Mouse (Mus musculus) limb, embryonic 11.5 days (tissue): ENCODE measurements around the gene Elmod3. TPM values are rescaled to one million over a fixed set of nuclear protein-coding genes. Genes with fewer than 3 reads are reported as not detected.

Experiments
- ATAC-seq: fragments of 200-750 bp; cut with Nextera tagmentation; 2 replicates; pipeline ENCODE4 v1.8.0; 2017; ENCODE audit warnings: low read depth; ENCODE audit not compliant: insufficient number of reproducible peaks, low FRiP score, low TSS enrichment
- DNase-seq: peaks from one replicate; pipeline ENCODE4 v3.0.0-alpha.2; 2015; ENCODE audit warnings: low spot score
- H3K27ac ChIP-seq: fragments of 300-500 bp; sonication (generic); replicated peaks from 2 replicates; pipeline ENCODE4 v1.5.1; 2014; ENCODE audit warnings: low read depth, mild to moderate bottlenecking, low read length
- H3K27me3 ChIP-seq: fragments of 300-500 bp; sonication (generic); 2 replicates; pipeline ENCODE4 v1.6.1; 2014; ENCODE audit warnings: mild to moderate bottlenecking, low read length, mixed read lengths; ENCODE audit not compliant: control insufficient read depth, insufficient read depth
- H3K36me3 ChIP-seq: fragments of 300-500 bp; sonication (generic); 2 replicates; pipeline ENCODE4 v1.6.1; 2014; ENCODE audit warnings: mild to moderate bottlenecking, low read length, moderate library complexity, mixed read lengths; ENCODE audit not compliant: control insufficient read depth, insufficient read depth
- H3K4me1 ChIP-seq: fragments of 300-500 bp; sonication (generic); 2 replicates; pipeline ENCODE4 v1.6.1; 2014; ENCODE audit warnings: low read length, mixed read lengths; ENCODE audit not compliant: control insufficient read depth, insufficient read depth
- H3K4me2 ChIP-seq: fragments of 300-500 bp; sonication (generic); 2 replicates; pipeline ENCODE4 v1.6.1; 2014; ENCODE audit warnings: low read depth, mild to moderate bottlenecking, moderate library complexity; ENCODE audit not compliant: severe bottlenecking
- H3K4me3 ChIP-seq: fragments of 300-500 bp; sonication (generic); 2 replicates; pipeline ENCODE4 v1.5.1; 2014; ENCODE audit warnings: low read depth, low read length
- H3K9ac ChIP-seq: fragments of 300-500 bp; sonication (generic); 2 replicates; pipeline ENCODE4 v1.6.1; 2014; ENCODE audit warnings: mild to moderate bottlenecking, low read length
- H3K9me3 ChIP-seq: fragments of 300-500 bp; sonication (generic); 2 replicates; pipeline ENCODE4 v1.6.1; 2016; ENCODE audit warnings: low read length; ENCODE audit not compliant: control insufficient read depth
- WGBS: fragments of 180-500 bp; shearing (Covaris S2); extraction: QIAGEN DNeasy Blood & Tissue Kit; methylation state at CpG from one replicate; pipeline ENCODE4 v1.1.7; 2014; 5-methylcytosine and 5-hydroxymethylcytosine counted together
- polyA plus RNA-seq: library from polyadenylated mRNA; unstranded; fragments of >200 nt; fragmentation: Nextera tagmentation; extraction: Ambion mirVana; gene quantifications from 2 replicates; pipeline ENCODE4 v1.2.1, GENCODE M21; 2014

The Elmod3 gene
- polyA plus RNA-seq, 1 experiment from 2014 or later = 15.8 TPM

DNA sequence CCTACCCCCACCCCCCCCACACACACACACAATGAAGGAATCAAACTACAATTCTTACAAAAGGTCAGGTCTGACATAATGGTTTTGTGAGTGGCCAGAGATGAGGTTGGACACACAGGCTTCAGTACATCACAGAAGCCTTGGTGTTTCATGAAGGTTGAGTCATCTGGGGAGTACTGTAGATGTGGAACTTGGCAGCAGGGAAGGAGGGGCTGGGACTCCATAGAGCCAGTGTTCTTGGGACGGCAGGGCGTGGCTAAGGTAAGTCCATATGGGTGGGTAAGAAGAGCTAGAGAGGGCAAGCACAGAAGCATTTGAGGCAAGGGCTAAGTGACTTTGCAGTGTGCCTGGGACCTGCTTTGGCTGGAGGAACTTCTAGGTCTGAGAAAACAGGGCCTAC lies 5.9 kb upstream of the Elmod3 start:
- no peak overlapping the region for H3K27ac ChIP-seq
- no peak overlapping the region for H3K9ac ChIP-seq
- no peak overlapping the region for H3K4me3 ChIP-seq
- ATAC-seq = no peak
- no peaks in the 10 kb centered on the region for H3K4me1 ChIP-seq
- H3K4me2 ChIP-seq = no peak overlapping the region
- no peaks in the 10 kb centered on the region for H3K9me3 ChIP-seq
- H3K27me3 ChIP-seq = no peaks in the 10 kb centered on the region
- H3K36me3 ChIP-seq = peaks cover 14% of the 10 kb centered on the region
- WGBS = 81% methylated on average over 2 of the region's 2 CpGs
- DNase-seq = no peak

- Histone ChIP-seq H3K4me3 (no peak overlapping the region), H3K9ac (no peak overlapping the region), H3K27ac (no peak overlapping the region), H3K27me3 (no peaks in the 10 kb centered on the region), H3K9me3 (no peaks in the 10 kb centered on the region), H3K36me3 (peaks cover 7% of the 10 kb centered on the region), H3K4me1 (peaks cover 5% of the 10 kb centered on the region; the same call in 1 of the 2 replicates), H3K4me2 (no peak overlapping the region)
- no peak for ATAC-seq
- DNase-seq = peak; percentile 87
- WGBS = 59% methylated on average over 1 of the region's 1 CpGs
Measured at GRCm38 (mm10) chr6:72601732-72602131, 3.5 kb upstream of the Elmod3 start.

- no peaks in the 10 kb centered on the region for H3K27me3 ChIP-seq
- WGBS = 86% methylated on average over 12 of the region's 12 CpGs
- DNase-seq = no peak
Measured at GRCm38 (mm10) chr6:72600771-72601170, 2.6 kb upstream of the Elmod3 start.

GRCm38 (mm10) chr6:72600216-72600615 lies 2.0 kb upstream of the Elmod3 start:
- H3K4me2 ChIP-seq = no peak overlapping the region
- DNase-seq (no peak), ATAC-seq (no peak)
- H3K9me3 ChIP-seq = no peaks in the 10 kb centered on the region
- H3K9ac ChIP-seq = no peak overlapping the region
- no peaks in the 10 kb centered on the region for H3K27me3 ChIP-seq
- whole genome bisulfite sequencing = 84% methylated on average over 6 of the region's 6 CpGs
- no peak overlapping the region for H3K27ac ChIP-seq
- H3K4me3 ChIP-seq = no peak overlapping the region
- peaks cover 5% of the 10 kb centered on the region; the same call in 1 of the 2 replicates for H3K4me1 ChIP-seq
- no peaks in the 10 kb centered on the region; the same call in 1 of the 2 replicates for H3K36me3 ChIP-seq

More at GRCm38 (mm10) chr6:72600771-72601170, 2.6 kb upstream of the Elmod3 start:
- no peak overlapping the region for H3K4me3 ChIP-seq
- no peak overlapping the region for H3K4me2 ChIP-seq
- no peak for ATAC-seq
- no peak overlapping the region for H3K9ac ChIP-seq
- H3K9me3 ChIP-seq = no peaks in the 10 kb centered on the region
- H3K27ac ChIP-seq = no peak overlapping the region
- peaks cover 2% of the 10 kb centered on the region; the same call in 1 of the 2 replicates for H3K36me3 ChIP-seq
- H3K4me1 ChIP-seq = peaks cover 5% of the 10 kb centered on the region; the same call in 1 of the 2 replicates

- Histone ChIP-seq H3K36me3 (no peaks in the 10 kb centered on the region), H3K9ac (peak overlapping the region; percentile 66), H3K4me2 (peak overlapping the region; percentile 65), H3K27ac (no peak overlapping the region), H3K27me3 (no peaks in the 10 kb centered on the region), H3K4me3 (peak overlapping the region; percentile 51), H3K9me3 (no peaks in the 10 kb centered on the region), H3K4me1 (peaks cover 5% of the 10 kb centered on the region; the same call in 1 of the 2 replicates)
- 55% methylated on average over 12 of the region's 12 CpGs for WGBS
- no peak for DNase-seq
- no peak for ATAC-seq
Measured at GRCm38 (mm10) chr6:72598791-72599557, 761 bp upstream of the Elmod3 start.

DNA sequence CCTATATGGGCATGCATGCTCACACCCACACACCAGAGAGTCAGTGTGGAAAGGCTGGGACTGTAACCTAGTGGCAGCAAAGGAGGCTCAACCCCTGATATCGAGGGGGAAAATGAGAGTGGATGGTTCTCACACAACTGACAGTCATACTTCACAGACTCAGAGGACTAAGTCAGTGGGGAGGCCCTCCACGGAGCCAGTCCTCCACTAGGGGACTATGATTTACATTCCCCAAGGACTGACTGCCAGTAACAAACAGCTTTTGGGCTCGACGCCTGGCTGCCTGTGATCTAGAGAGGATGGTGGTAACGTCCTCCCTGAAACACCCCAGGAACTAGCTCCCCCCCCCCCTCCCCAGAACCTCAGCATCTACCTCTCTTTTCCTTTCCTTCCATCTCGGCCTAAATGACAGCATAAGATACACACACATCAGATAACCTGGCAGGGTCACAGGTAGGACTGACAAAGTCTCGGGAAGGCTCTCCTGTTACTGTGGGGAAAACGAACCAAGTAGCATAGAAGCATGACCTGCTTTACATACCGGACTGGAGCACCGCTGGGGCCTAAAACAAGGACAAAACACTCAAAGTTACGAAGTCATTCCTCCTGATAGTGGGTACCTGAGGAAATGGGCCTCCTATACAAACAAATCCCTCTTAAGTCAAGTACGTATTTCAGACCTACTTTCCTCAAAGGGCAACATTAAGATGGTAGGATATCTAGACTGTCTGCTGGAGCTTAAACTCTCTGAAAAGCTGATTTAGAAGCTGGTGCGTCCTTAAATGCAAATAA lies 934 bp downstream of the Elmod3 start:
- no peak overlapping the region for H3K27ac ChIP-seq
- no peaks in the 10 kb centered on the region for H3K36me3 ChIP-seq
- peak overlapping the region; percentile 55 for H3K9ac ChIP-seq
- H3K4me1 ChIP-seq = peaks cover 5% of the 10 kb centered on the region; the same call in 1 of the 2 replicates
- peak overlapping the region; percentile 65 for H3K4me2 ChIP-seq
- DNase-seq = no peak
- H3K4me3 ChIP-seq = peak overlapping the region; percentile 51
- WGBS = 45% methylated on average over 13 of the region's 13 CpGs
- no peak for ATAC-seq
- H3K27me3 ChIP-seq = no peaks in the 10 kb centered on the region
- H3K9me3 ChIP-seq = no peaks in the 10 kb centered on the region

DNA sequence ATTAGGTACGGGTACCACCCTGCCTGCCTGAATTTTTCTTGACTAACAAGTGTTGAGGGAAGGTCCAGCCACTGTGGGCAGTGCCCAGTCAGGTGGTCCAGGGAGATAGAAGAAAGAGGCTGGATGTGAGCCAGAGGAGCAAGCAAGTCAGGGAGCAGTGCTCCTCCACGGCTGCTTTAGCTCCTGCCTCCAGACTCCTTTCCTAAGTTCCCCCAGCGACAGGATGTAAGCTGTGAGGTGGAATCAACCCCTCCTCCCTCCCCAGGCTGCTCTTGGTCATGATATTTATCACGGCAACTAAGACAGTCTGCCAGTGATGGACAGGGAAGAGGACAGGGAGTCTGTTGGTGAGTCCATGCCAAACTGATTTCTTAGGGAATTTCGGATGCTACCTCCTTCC lies 4.3 kb downstream of the Elmod3 start:
- no peaks in the 10 kb centered on the region for H3K9me3 ChIP-seq
- 70% methylated on average over 5 of the region's 5 CpGs for WGBS
- no peak for DNase-seq
- no peak overlapping the region for H3K4me2 ChIP-seq
- peaks cover 5% of the 10 kb centered on the region; the same call in 1 of the 2 replicates for H3K4me1 ChIP-seq
- H3K27me3 ChIP-seq = no peaks in the 10 kb centered on the region
- H3K9ac ChIP-seq = no peak overlapping the region
- H3K36me3 ChIP-seq = no peaks in the 10 kb centered on the region
- no peak overlapping the region for H3K27ac ChIP-seq
- ATAC-seq = no peak
- no peak overlapping the region for H3K4me3 ChIP-seq

GRCm38 (mm10) chr6:72593011-72593803 lies 5.0 kb downstream of the Elmod3 start:
- no peak for ATAC-seq
- H3K4me2 ChIP-seq = no peak overlapping the region
- H3K36me3 ChIP-seq = no peaks in the 10 kb centered on the region
- DNase-seq = no peak
- no peaks in the 10 kb centered on the region for H3K9me3 ChIP-seq
- 85% methylated on average over 6 of the region's 6 CpGs for WGBS
- H3K4me1 ChIP-seq = peaks cover 5% of the 10 kb centered on the region; the same call in 1 of the 2 replicates
- H3K27me3 ChIP-seq = no peaks in the 10 kb centered on the region
- H3K27ac ChIP-seq = no peak overlapping the region
- no peak overlapping the region for H3K9ac ChIP-seq
- H3K4me3 ChIP-seq = no peak overlapping the region
